In genomic region chr5:123058251-123059102, GRCm38 (mm10) we compare ENCODE assay signal across 8 mouse cellular contexts. TPM values are rescaled to one million over a fixed set of nuclear protein-coding genes. Genes with fewer than 3 reads are reported as not detected.
A peak's percentile ranks its signal among the peaks of the same experiment; 100 is the strongest.
DNase-seq lines count a peak whose midpoint lies in the region; ATAC-seq and TF ChIP-seq lines count a peak whose summit lies in the region.

No protein-coding gene starts in this region.

- TF ChIP-seq CTCF in liver, embryonic 14.5 days (IDR thresholded peaks at IDR 0.05; ENCODE audit: low read depth): no peak

- H3K36me3 ChIP-seq in forebrain, embryonic 12.5 days (replicated peaks): no peaks in the 10 kb centered on the region
- H3K36me3 ChIP-seq in liver, embryonic 14.5 days (replicated peaks; ENCODE audit: control insufficient read depth, insufficient read depth, low read depth): no peaks in the 10 kb centered on the region

- 0 out of 2 replicates have a peak, but pooled peaks cover 2% of the 10 kb centered on the region for H3K4me1 ChIP-seq in forebrain, embryonic 12.5 days
- peaks cover 9 to 11% of the 10 kb centered on the region in 2 experiments for H3K4me1 ChIP-seq in liver, embryonic 14.5 days (replicated peaks; ENCODE audit: control insufficient read depth in 2 of 2, insufficient read depth in 2 of 2, low read length in 1 of 2)

- H3K4me2 ChIP-seq in forebrain, embryonic 12.5 days: peak overlapping the region; percentile 49
- H3K4me2 ChIP-seq in liver, embryonic 14.5 days (ENCODE audit: low read depth): peak overlapping the region; percentile 94

- no peak for ATAC-seq in forebrain, embryonic 12.5 days (ENCODE audit: low FRiP score)
- no peak for ATAC-seq in liver, embryonic 14.5 days (ENCODE audit: insufficient read depth)

- 48% methylated on average over 16 of the region's 16 CpGs for WGBS in forebrain, embryonic 12.5 days
- 19% methylated on average over 16 of the region's 16 CpGs for WGBS in liver, embryonic 14.5 days (ENCODE audit: insufficient replicate concordance)

- H3K27ac ChIP-seq in forebrain, embryonic 12.5 days: 0 out of 2 replicates have a peak overlapping the region, but pooled peaks have one; percentile 43
- peak overlapping the region; percentile 82 for H3K27ac ChIP-seq in liver, embryonic 14.5 days

- peak overlapping the region; percentile 31 for H3K4me3 ChIP-seq in forebrain, embryonic 12.5 days (replicated peaks)
- peak overlapping the region; percentile 65 to 68 for H3K4me3 ChIP-seq in liver, embryonic 14.5 days (ENCODE audit: insufficient read depth in 1 of 2, low read depth in 2 of 2, low read length in 2 of 2)

- DNase-seq in cerebellum, adult 8-10 months: peak; percentile 40
- no peak for DNase-seq in cerebellum, adult 18-20 months
- DNase-seq in A20 (ENCODE audit: low read depth, low spot score): peak; percentile 58
- DNase-seq in liver, embryonic 14.5 days (ENCODE audit: low read depth in 3 of 3, low spot score in 3 of 3): peak in 1 of 3 experiments; percentile 33
- peak; percentile 37 to 52 for DNase-seq in thymus, postnatal 36 days
- no peak for DNase-seq in ovary, postnatal 14 days (ENCODE audit: low spot score)
- DNase-seq in kidney, adult 11 months: no peak

- H3K9me3 ChIP-seq in forebrain, embryonic 12.5 days: no peaks in the 10 kb centered on the region
- H3K9me3 ChIP-seq in liver, embryonic 14.5 days (ENCODE audit: control insufficient read depth, low read length): no peaks in the 10 kb centered on the region

- no peaks in the 10 kb centered on the region for H3K27me3 ChIP-seq in forebrain, embryonic 12.5 days
- H3K27me3 ChIP-seq in liver, embryonic 14.5 days (ENCODE audit: control insufficient read depth, insufficient read depth, low read length): no peaks in the 10 kb centered on the region

- TF ChIP-seq EP300 in liver, embryonic 14.5 days (IDR thresholded peaks at IDR 0.05; ENCODE audit: low read depth): no peak

- H3K9ac ChIP-seq in forebrain, embryonic 12.5 days: peak overlapping the region; percentile 1; the same call in 1 of the 2 replicates
- peak overlapping the region; percentile 77 for H3K9ac ChIP-seq in liver, embryonic 14.5 days (replicated peaks)

RNA-seq across cellular contexts. Expression of gene Tmem120b, which starts 9.7 kb away (rescaled TPM):
- polyA plus RNA-seq in forebrain, embryonic 12.5 days (2016; fragmentation: Nextera tagmentation; extraction: Ambion mirVana): 9.0 and 9.7 TPM in 2 replicates
- 17.7 and 19.0 TPM in 2 replicates for polyA plus RNA-seq in liver, embryonic 14.5 days (2012; rRNA removed)
- polyA plus RNA-seq in liver, embryonic 14.5 days (2014; fragmentation: Nextera tagmentation; extraction: Ambion mirVana): 18.0 and 18.1 TPM in 2 replicates

RNA-seq across cellular contexts. Expression of gene Morn3, which starts 11.7 kb away (rescaled TPM):
- polyA plus RNA-seq in forebrain, embryonic 12.5 days (2016; fragmentation: Nextera tagmentation; extraction: Ambion mirVana): 0.50 TPM in 1 of 2 replicates, not detected in the other
- not detected in 2 replicates for polyA plus RNA-seq in liver, embryonic 14.5 days (2012; rRNA removed)
- polyA plus RNA-seq in liver, embryonic 14.5 days (2014; fragmentation: Nextera tagmentation; extraction: Ambion mirVana): not detected in 2 replicates

RNA-seq across cellular contexts. Expression of gene Orai1, which starts 43.6 kb away (rescaled TPM):
- 10.4 and 11.4 TPM in 2 replicates for polyA plus RNA-seq in forebrain, embryonic 12.5 days (2016; fragmentation: Nextera tagmentation; extraction: Ambion mirVana)
- polyA plus RNA-seq in liver, embryonic 14.5 days (2012; rRNA removed): 7.4 and 9.2 TPM in 2 replicates
- polyA plus RNA-seq in liver, embryonic 14.5 days (2014; fragmentation: Nextera tagmentation; extraction: Ambion mirVana): 6.3 and 8.1 TPM in 2 replicates

Comparison
In these comparisons a context has a peak if more than half of its experiments do, and no peak if none do; other contexts are left out.
1. DNase-seq: peak in cerebellum, adult 8-10 months (single experiment), A20 (single experiment) and thymus, postnatal 36 days (2 of 2); none in cerebellum, adult 18-20 months (0 of 2), ovary, postnatal 14 days (single experiment) and kidney, adult 11 months (single experiment).